Mouse (Mus musculus): ENCODE results near the gene Abhd11.
"Not testable (repeated sequence)": the region's sequence is repeated elsewhere in the genome, so short reads cannot be mapped to it uniquely, and the experiment has no call there.

DNA sequence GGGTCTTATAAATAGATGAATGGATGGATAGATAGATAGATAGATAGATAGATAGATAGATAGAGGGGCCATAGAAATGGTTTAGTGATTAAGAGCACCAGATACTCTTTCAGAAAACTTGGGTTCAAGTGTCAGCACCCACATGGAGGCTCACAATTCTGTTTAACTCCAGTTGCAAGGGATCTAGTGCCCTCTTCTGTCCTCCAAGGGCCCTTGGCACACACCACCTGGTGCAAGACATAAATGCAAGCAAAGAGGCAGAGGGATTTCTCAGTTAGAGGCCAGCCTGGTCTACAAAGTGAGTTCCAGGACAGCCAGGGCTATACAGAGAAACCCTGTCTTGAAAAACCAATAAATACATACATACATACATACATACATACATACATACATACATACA is 44.3 kb upstream of the Abhd11 start:
- TF ChIP-seq EP300 (IDR thresholded peaks at IDR 0.05; ENCODE audit: low read depth): not testable (repeated sequence)
- peak; percentile 18; the same call in 1 of the 2 replicates for TF ChIP-seq CTCF (IDR thresholded peaks at IDR 0.05; ENCODE audit: low read depth)
